Mouse (Mus musculus) limb, embryonic 13.5 days (tissue): ENCODE results near the gene Gm3604. TPM values are rescaled to one million over a fixed set of nuclear protein-coding genes. Genes with fewer than 3 reads are reported as not detected.
"Not testable (repeated sequence)": the region's sequence is repeated elsewhere in the genome, so short reads cannot be mapped to it uniquely, and the experiment has no call there.

Experiments
- ATAC-seq: fragments of 200-750 bp; cut with Nextera tagmentation; 2 replicates; pipeline ENCODE4 v1.8.0; 2017; ENCODE audit warnings: low read depth, moderate number of reproducible peaks, moderate TSS enrichment; ENCODE audit not compliant: low FRiP score
- H3K27ac ChIP-seq: fragments of 300-500 bp; sonication (generic); 2 replicates; pipeline ENCODE4 v1.5.1; 2015; ENCODE audit warnings: inconsistent platforms, mild to moderate bottlenecking, moderate library complexity
- H3K27me3 ChIP-seq: fragments of 300-500 bp; sonication (generic); 2 replicates; pipeline ENCODE4 v1.6.1; 2015; ENCODE audit warnings: mild to moderate bottlenecking, inconsistent platforms
- H3K36me3 ChIP-seq: fragments of 300-500 bp; sonication (generic); 2 replicates; pipeline ENCODE4 v1.6.1; 2015; ENCODE audit warnings: inconsistent platforms, mild to moderate bottlenecking, moderate library complexity
- H3K4me1 ChIP-seq: fragments of 300-500 bp; sonication (generic); 2 replicates; pipeline ENCODE4 v1.6.1; 2015; ENCODE audit warnings: inconsistent platforms
- H3K4me2 ChIP-seq: fragments of 300-500 bp; sonication (generic); replicated peaks from 2 replicates; pipeline ENCODE4 v1.6.1; 2015; ENCODE audit warnings: inconsistent platforms, mild to moderate bottlenecking, moderate library complexity
- H3K4me3 ChIP-seq: fragments of 300-500 bp; sonication (generic); 2 replicates; pipeline ENCODE4 v1.5.1; 2015; ENCODE audit warnings: moderate library complexity, mild to moderate bottlenecking, inconsistent platforms
- H3K9ac ChIP-seq: fragments of 300-500 bp; sonication (generic); 2 replicates; pipeline ENCODE4 v1.6.1; 2015; ENCODE audit warnings: mild to moderate bottlenecking, inconsistent platforms
- H3K9me3 ChIP-seq: fragments of 300-500 bp; sonication (generic); 2 replicates; pipeline ENCODE4 v1.6.1; 2016; ENCODE audit warnings: inconsistent platforms
- WGBS: fragments of 180-500 bp; shearing (Covaris S2); methylation state at CpG from one replicate; pipeline ENCODE4 v1.1.7; 2015; 5-methylcytosine and 5-hydroxymethylcytosine counted together
- microRNA-seq: library from miRNA; unstranded; fragments of <30 nt; microRNA quantifications from one replicate; pipeline ENCODE4, GENCODE M21; 2016
- polyA plus RNA-seq: library from polyadenylated mRNA; unstranded; fragments of >200 nt; fragmentation: Nextera tagmentation; extraction: Ambion mirVana; gene quantifications from 2 replicates; pipeline ENCODE4 v1.2.1, GENCODE M21; 2015

Gene Gm3604
- 4.5 and 5.8 TPM in 2 replicates for polyA plus RNA-seq

GRCm38 (mm10) chr13:62382952-62383351 is at the start of gene Gm3604:
Gene Gm3604 (minus strand): TSS chr13:62383177.
- Histone ChIP-seq H3K4me3 (peak within 1 kb of the TSS; percentile 49), H3K9ac (peak within 1 kb of the TSS; percentile 45), H3K4me2 (peak within 1 kb of the TSS; percentile 55), H3K9me3 (peaks cover 12% of the 10 kb centered on the region; the same call in 1 of the 2 replicates)
- not testable (repeated sequence) for H3K27ac ChIP-seq, H3K4me1 ChIP-seq, H3K27me3 ChIP-seq, ATAC-seq, H3K36me3 ChIP-seq
- 9% methylated on average over 13 of the region's 13 CpGs for WGBS

GRCm38 (mm10) chr13:62399206-62399605 is 16.2 kb upstream of the Gm3604 start:
- H3K4me2 ChIP-seq, H3K36me3 ChIP-seq, H3K4me3 ChIP-seq, H3K4me1 ChIP-seq, H3K9me3 ChIP-seq, H3K27me3 ChIP-seq, H3K27ac ChIP-seq, ATAC-seq, H3K9ac ChIP-seq: not testable (repeated sequence)
- WGBS, result 62% methylated on average over 3 of the region's 3 CpGs

GRCm38 (mm10) chr13:62390076-62390620 is 7.2 kb upstream of the Gm3604 start:
- 86% methylated on average over 8 of the region's 8 CpGs for WGBS
- not testable (repeated sequence) for H3K36me3 ChIP-seq, H3K27me3 ChIP-seq, H3K4me3 ChIP-seq, H3K9me3 ChIP-seq, ATAC-seq, H3K27ac ChIP-seq, H3K9ac ChIP-seq, H3K4me2 ChIP-seq, H3K4me1 ChIP-seq

- Histone ChIP-seq H3K9me3 (peaks cover 32% of the 10 kb centered on the region), H3K27ac (no peak overlapping the region), H3K4me1 (no peaks in the 10 kb centered on the region), H3K9ac (no peak overlapping the region), H3K36me3 (no peaks in the 10 kb centered on the region), H3K4me2 (no peak overlapping the region), H3K4me3 (no peak overlapping the region), H3K27me3 (no peaks in the 10 kb centered on the region)
- no peak for ATAC-seq
Measured at GRCm38 (mm10) chr13:62331786-62332185, 51.2 kb downstream of the Gm3604 start.

- Histone ChIP-seq H3K27ac (no peak overlapping the region), H3K36me3 (no peaks in the 10 kb centered on the region), H3K27me3 (no peaks in the 10 kb centered on the region), H3K4me3 (no peak overlapping the region), H3K9ac (no peak overlapping the region), H3K4me2 (no peak overlapping the region), H3K4me1 (no peaks in the 10 kb centered on the region), H3K9me3 (peaks cover 32% of the 10 kb centered on the region)
- WGBS, result 72% methylated on average over 2 of the region's 2 CpGs
- no peak for ATAC-seq
Measured at GRCm38 (mm10) chr13:62331381-62331780, 51.6 kb downstream of the Gm3604 start.

Small RNA genes lying within 50 kb of the gene (microRNA-seq; reads per million reads assigned to microRNA genes)
- not detected for gene Gm25933

Other genes starting within 250 kb of the Gm3604 start
- gene Gm49359, start 83.7 kb upstream of the Gm3604 start, polyA plus RNA-seq, result 17.0 and 17.3 TPM in 2 replicates
- gene Zfp935, start 175.3 kb upstream of the Gm3604 start, polyA plus RNA-seq, result not detected in 2 replicates
- 24.0 and 24.7 TPM in 2 replicates for gene Zfp934, start 188.0 kb upstream of the Gm3604 start, polyA plus RNA-seq
- gene 6720489N17Rik, start 241.0 kb upstream of the Gm3604 start, polyA plus RNA-seq, result 16.3 and 16.5 TPM in 2 replicates